Mouse (Mus musculus) frontal cortex, postnatal 10 days (tissue): ENCODE results near the gene Gbe1.

Source experiments
- DNase-seq, 2 experiments: peaks; one replicate each; pipeline ENCODE4 v3.0.0; 2022; ENCODE audit warnings: low spot score in 2 of 2, mixed read lengths in 1 of 2

Gene Gbe1

DNA sequence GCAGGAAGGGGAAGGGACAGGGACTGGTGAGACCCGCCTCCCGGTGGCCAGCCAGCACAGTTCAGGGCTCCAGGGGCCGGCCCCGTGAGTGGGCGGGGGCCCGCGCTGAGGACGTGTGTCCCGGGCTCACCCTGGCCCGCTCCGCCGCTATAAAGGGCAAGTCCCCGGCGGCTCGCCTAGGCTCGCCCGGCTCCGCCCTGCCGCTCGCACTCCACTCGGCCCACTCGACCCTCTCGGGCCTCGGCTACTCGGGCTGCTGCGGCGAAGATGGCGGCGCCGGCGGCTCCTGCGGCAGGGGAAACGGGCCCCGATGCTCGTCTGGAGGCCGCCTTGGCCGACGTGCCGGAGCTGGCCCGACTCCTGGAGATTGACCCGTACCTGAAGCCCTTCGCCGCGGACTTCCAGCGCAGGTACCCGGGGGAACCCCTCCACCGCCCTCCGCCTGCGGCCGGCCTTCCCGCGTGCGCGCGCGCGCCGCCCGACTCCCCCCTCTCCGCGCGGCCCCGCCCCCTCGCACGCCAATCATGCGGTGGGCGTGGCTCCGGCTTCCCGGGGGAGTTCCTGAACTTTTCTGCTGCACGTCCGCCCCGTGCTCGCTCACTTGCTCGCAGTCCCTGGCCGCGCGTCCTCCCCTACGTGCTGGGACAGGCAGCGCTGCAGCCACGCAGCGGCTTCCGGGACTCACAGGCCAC is at the start of gene Gbe1:
Gbe1 (plus strand) TSS at position 64 of the 692 bp plus-strand sequence.
- DNase-seq, result peak; percentile 78 to 84

DNA sequence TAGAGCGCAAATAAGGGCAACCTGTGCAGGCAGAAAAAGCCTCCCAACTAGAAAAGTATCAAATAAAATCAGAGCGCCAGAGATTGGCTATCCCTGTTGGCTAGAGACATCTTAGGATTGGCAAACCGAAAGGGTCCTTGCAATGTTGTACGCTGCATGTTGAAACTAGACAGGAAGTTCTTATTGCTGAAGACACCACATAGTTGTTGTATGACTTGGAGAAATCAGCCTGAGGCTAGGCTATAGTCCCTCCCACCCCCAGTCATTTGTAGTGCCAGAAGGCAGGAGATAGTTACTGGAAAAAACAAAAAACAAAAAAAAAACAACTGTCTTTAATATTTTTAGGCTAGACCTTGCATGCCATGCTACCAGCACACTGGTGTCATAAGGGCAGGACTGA is 3.1 kb upstream of the Gbe1 start:
- no peak for DNase-seq

DNA sequence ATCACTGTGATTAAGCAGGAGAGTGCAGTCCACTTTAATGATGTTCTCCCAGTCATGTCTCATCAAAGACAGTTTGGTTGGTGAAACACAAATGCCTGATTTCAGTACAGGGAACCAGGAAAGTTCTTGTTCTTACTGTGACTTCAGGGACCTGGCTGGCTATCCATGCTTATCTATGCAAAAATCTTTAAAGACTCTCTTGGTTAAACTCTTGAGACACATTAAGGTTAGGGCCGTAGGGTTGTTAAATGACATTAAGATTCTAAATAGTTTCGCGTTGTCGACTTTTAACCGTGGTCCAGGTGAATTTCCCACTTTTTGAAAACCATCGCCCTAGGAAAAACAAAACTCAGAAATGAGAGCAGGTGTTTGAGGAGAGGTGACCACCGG is 258 bp upstream of the Gbe1 start:
- DNase-seq, result no peak

DNA sequence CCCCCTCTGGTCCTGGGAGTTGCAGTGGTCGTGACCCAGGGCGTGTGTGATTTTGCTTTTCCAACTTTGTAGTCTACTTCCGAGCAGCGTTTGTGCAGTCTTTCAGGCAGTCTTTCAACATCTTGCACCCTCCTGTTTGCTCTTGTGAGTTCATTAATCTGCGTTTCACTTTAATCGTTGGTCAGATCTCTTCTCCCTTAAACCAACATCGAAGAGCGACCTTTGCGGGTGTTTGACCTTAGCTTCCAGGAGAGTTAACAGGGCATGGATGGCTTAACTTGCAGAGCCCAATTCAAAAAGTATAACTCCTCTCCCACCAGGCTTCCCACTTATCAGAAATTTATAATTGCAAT is 805 bp downstream of the Gbe1 start:
- no peak for DNase-seq

DNA sequence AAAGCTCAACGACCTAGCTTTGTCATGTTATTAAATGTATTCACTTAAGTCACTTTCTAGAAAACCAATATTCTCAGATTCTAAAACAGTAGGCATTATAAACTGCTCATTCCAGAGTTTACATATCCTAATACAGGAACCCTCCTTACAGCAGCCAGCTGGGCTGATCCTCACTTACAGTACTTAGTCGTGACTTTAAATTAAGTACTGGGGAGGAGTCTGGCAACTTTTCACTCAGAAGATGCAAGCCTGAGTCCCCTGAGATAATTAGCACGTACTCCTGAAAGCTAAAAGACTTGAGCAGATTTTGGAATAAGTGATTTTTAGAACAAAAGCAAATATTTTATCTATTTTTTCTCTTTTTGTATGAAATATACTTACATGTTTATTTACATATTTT is 1.5 kb downstream of the Gbe1 start:
- no peak for DNase-seq

DNA sequence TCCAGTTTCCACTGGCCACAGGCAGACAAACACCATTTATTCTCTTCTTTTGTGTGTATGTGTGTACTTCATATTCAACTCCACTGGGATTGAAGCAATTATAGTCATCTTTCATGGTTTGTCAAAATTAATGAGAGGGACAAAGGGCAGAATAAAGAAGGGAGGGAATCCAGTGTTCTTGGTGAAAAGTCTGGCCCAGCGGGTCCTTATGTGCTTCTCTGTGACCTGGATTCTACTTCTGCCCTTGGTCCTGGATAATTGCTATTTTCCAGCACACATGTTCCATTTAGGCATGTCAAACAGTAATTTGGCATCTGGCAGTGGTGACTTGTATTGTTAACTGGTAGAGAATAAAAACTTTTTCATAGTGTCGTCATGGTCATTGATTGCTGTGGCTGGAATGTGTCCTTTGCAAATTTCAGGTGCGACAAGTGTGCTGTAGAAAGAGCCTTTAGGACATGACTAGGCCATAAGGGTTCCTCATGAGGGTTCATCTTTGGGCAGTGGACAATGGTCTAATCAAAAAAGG is 2.2 kb downstream of the Gbe1 start:
- DNase-seq, result no peak

DNA sequence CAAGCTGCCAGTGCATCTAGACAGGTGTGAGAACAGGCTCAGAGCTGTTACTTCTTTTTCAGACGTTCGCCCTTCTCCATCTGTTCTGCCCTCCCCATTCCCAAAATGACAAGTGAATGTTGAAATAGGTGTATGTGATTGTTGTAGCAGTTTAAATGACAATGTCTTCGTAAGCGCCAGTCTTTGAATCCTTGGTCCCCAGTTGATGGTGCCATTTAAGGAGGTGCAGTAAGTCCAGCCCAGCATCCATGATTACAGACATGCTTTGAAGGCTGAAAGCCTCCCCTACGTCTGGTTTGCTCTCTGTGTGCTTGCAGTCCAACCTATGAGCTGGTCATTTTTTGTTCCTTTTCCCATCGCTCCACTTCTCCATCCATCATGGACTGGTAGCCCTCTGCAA is 5.6 kb downstream of the Gbe1 start:
- no peak for DNase-seq

DNA sequence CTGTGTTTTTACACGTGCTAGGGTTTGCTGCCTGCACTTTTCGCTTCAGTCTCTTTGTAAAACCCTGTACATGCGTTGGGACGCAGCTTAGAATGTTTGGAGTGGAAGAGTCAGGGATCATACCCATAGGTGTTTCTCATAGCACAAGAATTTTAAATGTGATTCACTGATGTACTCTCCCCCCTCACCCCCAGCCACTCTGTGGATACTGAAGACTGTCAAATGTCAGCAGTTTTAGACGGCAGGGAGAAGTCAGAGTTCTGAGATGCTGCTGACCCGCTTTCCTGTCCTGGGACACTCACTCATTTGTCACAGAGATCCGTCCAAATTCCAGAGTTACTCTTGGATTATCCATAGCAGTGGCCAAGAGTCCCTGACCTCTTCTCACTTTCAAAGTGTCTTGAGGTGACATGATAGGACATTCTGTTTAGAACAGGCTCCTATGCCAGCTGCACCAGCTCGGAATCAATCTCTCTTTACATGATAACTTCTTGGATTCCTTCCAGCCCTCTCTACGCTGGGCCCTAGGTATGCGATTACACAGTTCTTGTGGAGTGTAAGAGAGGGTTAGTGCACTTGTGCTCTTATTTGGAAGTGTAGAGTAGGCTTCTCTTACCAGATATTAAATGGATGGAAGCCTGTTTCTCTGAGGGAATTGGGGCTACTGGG is 7.0 kb downstream of the Gbe1 start:
- DNase-seq, result no peak

DNA sequence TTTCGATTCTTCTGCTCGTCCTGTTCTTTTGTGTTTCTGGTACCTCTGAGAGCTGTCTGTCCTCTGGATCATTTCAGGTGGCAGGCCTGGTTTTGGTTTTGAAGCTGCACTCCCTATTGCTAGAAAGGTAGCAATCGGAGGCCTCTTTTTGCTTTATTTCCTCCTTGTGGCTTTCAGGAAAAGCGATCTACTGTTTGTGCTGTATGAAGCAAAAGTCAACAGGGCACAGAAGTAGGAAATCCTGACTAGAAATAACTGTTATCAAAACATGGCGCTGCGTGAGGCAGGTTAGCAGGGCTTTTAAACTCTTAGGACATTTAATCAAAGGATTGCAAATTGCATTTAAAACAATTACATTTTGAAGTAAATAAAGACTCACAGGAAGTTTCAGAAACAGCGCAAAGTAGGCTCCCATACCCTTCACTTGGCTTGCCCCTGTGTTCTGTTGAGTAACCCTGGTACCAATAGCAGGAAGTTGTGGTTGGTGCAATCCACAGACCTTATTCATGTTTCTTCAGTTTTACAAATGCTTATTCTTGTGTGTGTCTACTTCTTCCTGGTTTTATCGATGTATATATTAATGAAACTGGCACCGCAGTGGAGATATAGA is 12.7 kb downstream of the Gbe1 start:
- no peak for DNase-seq

DNA sequence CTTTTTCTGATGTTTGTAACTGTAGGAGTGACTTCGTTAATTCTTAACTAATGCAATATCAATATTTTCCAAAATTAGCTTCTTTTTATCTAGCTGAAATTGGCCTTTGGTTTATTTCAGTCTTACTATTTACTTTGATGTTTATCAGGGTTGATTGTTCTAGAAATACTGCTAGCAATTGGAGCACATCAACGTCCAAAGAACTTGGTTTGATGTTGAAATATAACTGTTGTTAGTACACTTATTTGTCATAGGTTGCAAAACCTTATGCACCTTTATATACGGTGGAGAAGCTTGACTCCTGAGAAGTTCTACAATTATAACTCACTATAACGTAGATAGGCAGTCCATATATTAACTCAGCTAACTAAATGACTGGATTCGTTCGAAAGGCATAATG is 14.8 kb downstream of the Gbe1 start:
- DNase-seq, result no peak

DNA sequence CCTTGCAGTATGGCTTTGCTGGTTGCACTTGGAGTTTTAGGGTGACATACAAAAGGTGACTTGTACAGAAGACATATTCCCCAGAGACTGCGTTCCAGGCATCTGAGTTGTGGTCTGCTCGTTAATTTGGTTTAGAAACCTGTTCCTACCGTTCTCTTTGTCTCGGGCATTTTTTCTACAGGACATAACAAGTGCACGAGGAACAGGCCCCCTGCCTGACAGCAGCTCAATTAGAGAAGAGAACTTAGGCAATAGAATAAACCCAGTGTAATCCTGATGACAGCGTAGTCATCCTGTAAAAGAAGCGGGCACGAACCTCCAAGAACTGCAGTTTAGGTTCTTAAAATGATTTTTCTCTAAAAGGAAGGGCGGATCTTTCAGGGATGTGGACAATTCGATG is 15.3 kb downstream of the Gbe1 start:
- DNase-seq, result no peak

DNA sequence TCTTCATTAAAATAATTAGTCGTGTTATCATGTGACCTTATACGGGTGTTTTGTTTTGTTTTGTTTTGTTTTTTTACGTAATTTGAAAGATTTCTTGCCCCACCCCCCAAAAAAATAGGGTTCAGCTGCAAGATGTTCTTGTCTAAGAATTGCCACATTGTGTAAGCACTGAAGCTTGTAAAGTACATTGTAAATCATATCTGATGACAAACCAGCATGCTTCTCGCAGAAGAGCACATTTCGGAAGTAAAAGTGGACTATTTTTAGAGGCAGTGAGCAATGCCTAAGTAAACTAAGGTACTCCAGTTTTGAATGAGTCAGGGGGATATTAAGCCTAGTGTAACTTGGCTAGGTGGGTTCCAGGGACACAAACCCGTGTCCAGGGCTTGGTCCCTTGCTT is 15.7 kb downstream of the Gbe1 start:
- no peak for DNase-seq

DNA sequence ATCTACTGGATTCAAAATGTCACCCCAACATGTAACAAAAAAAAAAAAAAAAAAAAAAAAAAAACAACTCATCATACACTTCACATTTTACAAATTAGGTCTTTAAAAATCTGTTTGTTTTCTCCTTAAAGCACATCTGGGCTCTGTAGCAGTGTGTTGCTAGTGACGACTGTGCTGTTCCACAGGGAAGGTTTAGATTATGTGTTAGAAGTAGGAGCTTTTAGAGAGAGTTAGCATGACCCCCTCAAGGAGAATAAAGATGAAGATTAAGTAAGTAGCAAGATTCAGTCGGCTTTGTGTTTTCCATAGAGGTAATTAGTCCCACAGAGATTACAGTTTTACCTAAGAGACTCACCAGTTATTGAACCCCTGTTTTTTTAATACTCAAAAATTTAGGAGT is 16.3 kb downstream of the Gbe1 start:
- DNase-seq, result no peak

DNA sequence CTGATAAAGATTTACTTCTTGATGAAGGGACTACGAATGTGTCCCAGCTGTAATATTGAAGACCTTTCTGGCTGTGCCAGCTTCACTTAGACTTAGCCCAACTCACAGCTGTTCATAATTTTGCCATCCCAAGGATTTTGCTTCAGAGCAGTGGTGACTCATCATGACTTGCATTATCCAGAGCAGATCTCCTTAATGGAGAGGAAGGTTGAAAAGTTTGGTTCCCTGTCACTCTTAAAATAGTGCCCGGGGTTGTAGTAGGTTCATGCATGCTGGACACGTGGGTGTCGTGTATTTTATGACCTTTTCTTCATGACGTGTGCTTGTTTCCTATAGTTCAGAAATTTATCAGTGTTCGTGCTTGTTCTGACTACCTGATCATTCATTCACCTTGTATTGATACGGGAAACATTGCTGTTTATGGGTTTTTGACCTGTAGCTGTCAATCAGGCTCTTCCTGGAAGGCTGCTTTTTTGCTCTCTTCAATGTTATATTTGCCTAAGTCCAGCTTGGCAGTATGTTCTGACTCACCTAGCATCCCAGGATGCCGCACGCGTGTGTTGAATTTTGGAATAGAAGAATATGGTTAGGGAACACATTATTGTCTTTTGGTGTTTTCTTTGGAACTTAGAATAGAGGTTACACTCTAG is 17.0 kb downstream of the Gbe1 start:
- no peak for DNase-seq

DNA sequence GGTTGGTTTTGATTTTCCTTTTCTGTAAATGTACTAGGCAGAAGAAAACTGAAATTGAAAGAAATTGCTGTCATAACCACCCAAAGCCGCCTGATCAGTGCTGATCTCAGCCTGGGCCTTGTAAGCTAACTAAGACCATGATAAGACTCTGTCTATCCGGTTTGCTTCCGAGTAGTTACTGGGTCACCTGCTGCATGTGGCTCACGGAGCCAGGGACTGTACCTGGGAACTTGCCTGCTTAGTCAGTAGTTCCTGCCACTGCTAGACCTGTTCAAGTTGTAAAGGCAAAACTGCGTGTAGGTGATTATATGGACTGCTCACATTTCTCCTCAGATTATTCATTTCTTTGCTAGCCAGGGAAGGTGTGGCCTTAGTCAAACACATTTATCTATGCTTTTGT is 21.1 kb downstream of the Gbe1 start:
- DNase-seq, result no peak

DNA sequence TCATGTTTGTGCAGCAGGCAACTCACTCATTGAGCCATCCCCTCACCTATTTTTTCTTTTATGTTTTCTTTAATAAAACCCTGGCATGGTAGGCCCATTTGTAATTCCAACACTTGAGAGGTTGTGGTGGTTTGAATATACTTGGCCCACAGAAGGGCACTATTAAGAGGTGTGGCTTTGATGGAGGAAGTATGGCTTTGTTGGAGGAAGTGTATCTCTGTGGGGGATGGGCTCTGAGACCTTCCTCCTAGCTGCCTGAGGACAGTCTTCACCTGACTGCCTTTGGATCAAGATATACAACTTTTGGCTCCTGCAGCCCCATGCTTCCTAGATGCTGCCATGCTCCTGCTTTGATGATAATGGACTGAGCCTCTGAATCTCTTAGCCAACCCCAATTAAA is 21.7 kb downstream of the Gbe1 start:
- no peak for DNase-seq

DNA sequence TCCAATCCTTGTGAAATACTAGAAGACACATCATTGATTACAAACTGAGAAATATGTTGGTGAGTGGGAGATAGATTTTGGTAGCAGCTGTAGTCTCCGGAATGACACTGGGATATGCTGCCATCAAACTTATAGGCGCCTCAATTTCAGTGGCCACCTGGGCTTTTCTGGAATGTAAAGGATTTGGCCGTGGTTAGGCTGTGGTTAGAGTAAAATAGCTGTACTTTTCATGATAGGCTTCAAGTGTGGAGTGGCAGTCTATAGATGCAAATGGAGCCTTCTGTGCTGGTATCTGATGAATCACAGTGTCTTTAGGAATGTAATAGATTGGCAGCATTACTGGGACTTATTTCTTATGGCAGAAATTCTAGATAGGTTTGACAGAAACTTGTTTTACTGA is 23.9 kb downstream of the Gbe1 start:
- no peak for DNase-seq

DNA sequence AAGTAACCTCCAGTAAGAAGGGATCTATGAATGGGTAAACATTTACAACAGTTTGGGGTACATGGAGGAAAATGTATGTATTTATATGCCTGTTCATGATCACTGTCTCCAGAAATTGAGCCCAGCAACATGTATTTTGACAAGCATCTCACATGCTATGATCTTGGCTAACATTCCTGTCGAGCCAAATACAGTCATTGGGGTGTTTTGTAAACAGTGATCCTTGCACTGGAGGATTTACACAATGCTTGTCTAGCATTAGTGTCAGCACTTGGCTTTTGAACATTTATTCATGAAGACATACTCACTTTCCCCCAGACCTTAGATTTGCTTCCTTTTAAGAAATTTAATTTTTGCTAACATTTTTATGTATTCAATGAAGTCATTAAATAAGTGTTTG is 30.7 kb downstream of the Gbe1 start:
- DNase-seq, result no peak

DNA sequence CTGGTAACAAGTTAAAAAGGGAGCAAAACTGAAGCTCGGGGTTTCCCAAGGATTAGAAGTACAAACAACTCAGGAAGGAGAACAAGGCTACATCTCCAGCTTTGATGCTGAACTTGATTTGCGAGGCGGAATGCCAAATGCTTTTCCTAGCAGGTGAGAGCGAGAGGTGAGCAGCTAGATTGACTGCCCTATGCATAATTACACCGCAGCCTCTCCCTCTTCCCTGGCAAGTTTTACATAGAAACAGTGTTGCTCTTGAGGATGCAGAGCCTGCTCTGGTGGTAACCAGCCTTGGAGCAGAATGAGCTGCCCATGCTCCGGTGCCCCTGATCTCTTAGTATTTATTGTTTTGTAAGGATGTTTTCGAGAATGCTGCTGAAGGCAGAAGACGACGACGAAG is 31.9 kb downstream of the Gbe1 start:
- DNase-seq, result no peak

DNA sequence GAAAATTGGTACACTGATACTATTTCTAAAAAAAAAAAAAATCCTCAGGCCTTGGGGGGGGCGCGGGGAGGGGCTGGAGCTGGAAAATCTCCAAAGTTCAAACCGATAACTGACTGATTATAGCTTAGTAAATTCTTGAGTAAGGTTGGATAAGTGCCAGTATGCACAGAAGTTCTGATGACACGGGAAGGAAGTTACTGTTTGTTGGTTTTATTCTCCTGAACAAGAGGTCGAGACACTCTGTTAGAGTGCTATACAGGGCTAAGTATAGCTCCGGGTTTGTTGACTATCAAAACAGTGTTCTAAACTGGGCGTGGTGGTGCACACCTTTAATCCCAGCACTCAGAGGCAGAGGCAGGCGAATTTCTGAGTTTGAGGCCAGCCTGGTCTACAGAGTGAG is 36.3 kb downstream of the Gbe1 start:
- DNase-seq, result no peak

DNA sequence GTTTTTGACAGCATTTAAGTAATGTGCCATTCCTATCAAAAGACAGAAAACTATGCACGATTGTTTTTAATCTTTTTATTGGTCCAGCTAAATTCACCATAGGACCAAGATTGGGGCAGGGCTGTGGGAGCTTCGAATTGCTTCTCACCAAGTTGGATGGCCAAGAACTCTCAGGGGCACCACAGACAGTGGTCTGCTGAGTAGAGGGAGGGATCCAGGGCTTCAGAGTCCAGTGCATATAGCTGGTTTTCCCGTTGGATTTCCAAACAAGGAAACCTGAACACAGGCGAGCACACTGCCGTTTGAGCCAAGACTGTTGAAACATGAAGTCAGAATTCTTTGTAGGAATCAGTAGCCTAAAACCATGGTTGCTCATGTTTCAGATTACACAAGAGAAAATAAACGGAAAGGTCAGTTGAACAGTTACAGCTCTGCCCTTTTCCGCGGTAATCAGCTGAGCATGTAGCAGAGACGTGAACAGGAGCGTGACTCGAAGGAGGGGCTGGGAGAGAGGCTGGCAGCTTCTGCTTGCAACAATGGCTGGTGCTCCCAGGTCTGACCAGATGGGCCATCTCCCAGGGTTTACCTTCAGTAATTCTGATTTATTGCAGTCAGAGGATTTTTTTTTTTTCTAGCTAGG is 38.0 kb downstream of the Gbe1 start:
- no peak for DNase-seq

DNA sequence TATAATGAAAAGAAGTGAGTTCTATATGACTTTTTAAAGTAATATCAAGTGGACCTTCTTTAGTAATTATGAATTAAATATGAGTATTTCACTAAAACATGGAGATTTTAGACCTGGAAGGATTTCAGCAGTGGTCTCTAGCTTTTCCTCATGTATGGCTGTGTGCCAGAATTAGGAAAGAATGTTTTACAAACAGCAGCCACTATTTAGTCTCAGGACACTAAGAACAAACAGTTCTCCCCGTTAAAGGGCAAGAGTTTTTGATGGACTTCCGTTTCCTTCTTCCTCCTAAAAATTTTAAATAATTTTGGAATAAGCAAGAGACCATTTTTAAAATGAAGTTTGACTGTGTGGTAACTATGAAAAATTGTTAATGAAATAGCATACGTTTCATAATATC is 38.8 kb downstream of the Gbe1 start:
- no peak for DNase-seq
